Mouse (Mus musculus) c-Kit-positive CD71-positive TER-119-positive erythroid progenitor cells, embryonic 14.5 days (primary cell): ENCODE measurements around the gene Hdac11.
"Not testable (repeated sequence)": the region's sequence is repeated elsewhere in the genome, so short reads cannot be mapped to it uniquely, and the experiment has no call there.

Source experiments
- DNase-seq: peaks from one replicate; pipeline ENCODE4 v3.0.0-alpha.2; 2013; ENCODE audit warnings: low spot score

Hdac11 gene

GRCm38 (mm10) chr6:91205346-91205745, 48.9 kb downstream of the Hdac11 start:
- no peak for DNase-seq

DNA sequence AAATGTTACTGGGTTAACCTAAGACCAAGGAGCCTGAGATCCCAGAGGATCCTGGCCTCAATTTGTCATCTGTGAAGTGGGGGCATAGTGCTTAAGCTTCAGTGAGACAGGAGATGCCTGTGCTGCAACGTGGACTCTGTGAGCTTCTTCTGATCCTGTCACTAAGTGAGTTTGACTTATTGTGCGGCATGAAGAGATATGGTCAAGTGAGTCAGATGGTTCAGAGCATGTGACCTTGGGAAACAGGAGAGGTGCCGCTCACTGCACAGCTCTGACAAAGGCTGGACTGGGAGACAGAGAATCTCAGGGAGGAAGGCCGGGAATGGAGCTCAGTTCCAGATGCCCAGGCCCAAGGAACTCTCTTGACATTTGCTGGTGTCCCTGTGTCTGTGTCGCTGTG, 49.3 kb downstream of the Hdac11 start:
- no peak for DNase-seq

DNA sequence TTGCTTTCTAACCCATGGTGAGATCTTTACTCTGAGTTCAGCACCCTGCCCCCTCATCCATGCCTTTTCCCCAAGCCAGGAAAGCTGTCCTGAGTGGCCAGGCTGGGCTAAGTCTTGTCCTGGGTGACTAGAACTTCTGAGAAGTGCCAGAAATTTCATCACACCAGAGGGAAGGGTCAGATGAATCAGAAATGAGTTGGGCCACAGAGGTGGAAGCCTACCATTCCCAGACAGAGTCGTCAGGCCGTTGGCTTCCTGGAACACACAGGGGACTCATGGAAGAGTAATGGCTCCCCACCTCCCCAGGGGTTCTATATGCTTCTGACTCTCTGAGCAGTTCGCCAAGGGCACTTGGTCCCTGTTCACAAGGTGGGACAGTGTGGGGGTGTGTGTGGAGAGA, 51.0 kb downstream of the Hdac11 start:
- no peak for DNase-seq

DNA sequence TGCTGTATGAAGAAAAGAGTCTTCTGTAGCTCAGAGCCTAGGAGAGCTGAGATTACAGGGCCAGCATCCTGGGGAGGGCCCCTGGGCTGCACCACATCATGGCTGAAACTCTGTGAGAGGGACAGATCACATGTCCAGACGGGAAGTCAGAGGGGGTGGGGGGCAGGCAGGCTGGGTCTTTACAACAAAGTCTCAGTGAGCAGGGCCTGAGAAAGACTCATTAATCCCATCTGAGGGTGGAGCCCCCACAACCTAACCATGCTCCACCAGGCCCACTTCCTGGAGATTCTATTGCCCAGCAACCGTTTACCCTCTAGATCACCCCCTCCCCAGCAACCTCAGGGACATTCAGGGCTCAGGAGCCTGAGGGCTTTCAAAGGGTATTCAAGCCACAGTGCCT, 53.3 kb downstream of the Hdac11 start:
- no peak for DNase-seq

DNA sequence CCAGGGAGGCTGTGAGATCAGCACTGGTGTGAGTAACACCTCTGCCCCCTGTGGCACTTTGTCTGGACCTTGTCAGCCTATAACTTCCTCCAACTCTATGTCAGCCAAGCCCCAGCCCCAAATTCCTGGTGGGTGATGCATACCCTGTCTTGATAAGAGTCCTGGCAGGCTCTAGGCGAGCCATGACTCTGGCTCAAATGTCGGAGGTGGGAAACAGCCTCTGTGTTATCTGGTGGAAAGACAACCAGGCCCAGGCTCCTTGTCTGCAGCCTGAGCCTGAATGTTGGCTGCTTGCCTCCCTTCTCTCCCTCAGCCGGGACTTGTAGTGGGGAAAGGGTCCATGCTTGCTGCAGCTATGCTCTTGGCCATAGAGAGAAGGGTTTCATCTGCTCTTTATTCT, 54.4 kb downstream of the Hdac11 start:
- DNase-seq, result no peak

DNA sequence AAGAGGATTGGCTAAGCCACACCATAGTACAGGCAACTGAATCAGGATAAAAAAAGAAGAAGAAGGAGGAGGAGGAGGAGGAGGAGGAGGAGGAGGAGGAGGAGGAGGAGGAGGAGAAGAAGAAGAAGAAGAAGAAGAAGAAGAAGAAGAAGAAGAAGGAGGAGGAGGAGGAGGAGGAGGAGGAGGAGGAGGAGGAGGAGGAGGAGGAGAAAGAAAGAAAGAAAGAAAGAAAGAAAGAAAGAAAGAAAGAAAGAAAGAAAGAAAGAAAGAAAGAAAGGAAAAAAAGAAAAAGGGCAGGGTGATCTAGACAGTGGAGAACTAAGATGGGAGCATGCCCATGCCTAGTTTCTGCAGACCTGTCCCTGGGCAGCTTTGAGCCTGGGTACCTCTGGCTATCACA, 55.7 kb downstream of the Hdac11 start, which contains the start of gene Fbln2:
TSS of gene Fbln2 (plus strand) at position 301 of the 400 bp plus-strand sequence.
- not testable (repeated sequence) for DNase-seq

DNA sequence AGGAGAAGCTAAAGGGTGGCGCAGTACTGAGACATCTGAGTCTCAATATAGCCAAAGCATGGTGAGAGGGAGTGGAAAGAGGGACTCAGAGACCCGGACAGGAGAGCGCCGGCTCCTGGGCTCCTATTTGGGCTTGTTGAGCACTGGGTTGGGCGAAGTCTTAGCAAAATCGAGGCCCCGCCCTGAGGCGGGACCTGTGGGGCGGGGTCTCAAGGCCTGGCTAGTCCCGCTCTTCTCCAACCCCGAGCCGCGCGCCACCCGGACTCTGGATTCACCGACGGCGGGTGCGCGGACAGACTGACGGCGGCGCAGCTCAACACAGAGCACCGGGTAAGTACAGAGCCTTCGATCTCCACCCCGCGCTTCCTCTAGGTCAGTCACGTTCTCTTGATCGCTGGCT, 56.1 kb downstream of the Hdac11 start:
- peak; percentile 20 for DNase-seq

DNA sequence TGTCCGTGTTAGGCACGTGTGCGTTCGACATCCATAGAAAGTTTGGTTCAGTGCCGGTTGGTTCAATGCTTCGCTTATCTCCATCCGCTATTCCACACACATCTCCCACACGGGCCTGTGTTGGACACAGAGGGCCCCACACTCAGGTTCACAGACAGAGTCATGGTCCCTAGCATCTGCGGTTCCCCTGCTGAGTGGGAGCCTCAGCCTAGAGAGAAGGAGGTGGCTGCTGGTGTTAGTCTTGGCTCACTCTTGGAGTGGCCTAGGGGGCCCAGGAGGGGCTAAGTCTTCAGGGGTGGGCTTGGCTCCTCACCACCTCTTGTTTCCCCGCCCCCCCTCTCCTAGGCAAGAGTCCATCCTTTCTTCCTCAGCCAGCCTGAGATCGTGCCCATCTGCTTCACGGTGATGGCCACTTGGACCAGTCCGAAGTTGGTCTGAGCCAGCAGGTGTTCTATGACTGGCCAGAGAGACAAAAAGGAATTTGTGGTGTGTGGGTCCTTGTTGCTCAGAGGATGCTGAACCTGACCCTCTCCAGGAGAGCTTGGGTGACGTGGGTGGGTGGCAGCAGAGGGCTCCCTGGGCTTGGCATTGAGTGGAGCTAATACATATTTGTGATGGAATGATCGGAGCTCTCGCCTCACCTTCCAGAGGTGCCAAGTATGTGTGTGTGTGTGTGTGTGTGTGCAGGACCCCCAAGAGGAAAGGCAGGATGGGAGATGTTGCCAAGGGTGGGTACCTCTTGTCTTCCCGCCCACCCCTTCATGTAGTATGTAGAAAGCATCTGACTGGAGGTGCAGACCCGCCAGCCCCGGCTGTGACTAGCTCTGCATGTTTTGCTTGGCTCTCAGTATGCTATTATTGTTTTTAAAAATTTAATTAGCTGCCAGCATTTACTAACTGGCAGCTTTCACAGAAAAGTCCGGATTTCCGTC, 57.1 kb downstream of the Hdac11 start:
- DNase-seq, result no peak

- DNase-seq, result no peak
Observed at GRCm38 (mm10) chr6:91215454-91215853, 59.0 kb downstream of the Hdac11 start.

DNA sequence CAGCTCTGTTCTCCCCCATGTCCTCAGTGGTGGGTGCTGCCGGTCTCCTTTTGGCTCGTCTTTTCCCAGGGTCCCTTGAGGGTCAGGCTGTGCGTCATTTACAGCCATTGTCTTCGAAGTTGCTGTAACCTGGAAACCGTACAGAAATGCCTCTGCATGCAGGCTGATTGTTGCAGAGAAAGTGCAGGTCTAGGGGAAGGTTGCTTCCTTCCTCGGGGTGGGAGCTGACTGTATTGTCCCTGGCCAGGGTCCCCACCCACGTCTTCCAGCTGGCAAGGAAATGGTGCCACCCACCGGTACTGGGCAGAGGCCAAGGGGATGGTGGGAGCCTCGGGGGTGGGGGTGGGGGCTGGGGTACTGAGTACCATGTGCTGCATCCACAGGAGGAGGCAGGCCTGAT, 62.0 kb downstream of the Hdac11 start:
- no peak for DNase-seq

DNA sequence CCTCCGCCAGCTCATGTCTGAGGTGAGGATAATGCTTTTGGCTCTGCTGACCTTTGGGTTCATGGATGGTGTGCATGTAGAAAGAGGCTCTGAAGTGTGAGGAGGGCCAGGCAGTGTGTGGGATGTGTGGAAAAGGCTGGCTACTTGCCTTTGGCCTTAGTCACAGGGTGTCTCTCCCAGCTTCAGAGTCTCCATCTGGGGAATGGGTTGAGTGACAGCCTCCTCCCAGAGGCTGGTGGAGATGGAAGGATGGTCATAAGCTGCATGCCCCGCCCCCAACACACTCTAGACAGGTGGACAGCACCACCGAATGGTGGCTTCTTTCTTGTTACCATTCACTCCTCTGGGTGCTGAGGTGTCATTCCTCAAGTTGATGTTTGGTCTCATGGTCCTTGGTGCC, 62.4 kb downstream of the Hdac11 start:
- DNase-seq, result no peak

- DNase-seq, result no peak
Observed at GRCm38 (mm10) chr6:91220062-91220461, 63.6 kb downstream of the Hdac11 start.

- DNase-seq, result no peak
Observed at GRCm38 (mm10) chr6:91221094-91221493, 64.6 kb downstream of the Hdac11 start.

DNA sequence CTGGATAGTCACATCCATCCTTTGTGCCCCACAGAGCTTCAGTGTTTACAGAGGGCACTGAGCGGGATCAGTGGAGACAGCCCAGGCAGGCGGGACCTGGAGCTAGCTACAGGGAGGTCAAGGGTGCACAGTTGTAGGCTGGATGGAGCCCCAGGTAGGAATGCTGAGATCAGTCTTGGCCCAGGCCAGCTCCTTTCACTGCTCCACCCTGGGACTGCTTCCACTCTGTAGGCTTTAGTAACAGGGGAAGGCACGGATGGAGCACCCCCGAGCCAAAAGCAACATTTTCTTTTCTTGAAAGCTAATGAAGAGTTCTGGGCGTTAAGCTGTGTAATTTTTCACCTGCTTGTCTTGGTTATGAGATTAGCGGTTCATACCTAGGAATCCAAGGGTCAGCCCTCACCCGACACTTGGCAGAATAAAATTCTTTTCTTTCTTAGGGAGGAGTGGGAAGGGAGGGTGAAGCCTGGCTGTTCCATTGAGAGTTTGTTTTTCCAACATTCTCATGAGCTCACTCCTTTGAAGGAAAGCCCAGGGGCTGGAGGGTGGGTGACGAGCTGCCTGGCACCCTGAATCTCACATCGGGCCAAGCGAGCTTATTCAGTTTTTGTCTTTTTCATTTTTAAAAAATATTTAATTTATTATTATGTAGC, 66.4 kb downstream of the Hdac11 start:
- no peak for DNase-seq
